In genomic region chr12:52042818-52043336, GRCm38 (mm10) we compare ENCODE assay signal across 10 mouse cellular contexts. TPM values are rescaled to one million over a fixed set of nuclear protein-coding genes. Genes with fewer than 3 reads are reported as not detected.
DNase-seq lines count a peak whose midpoint lies in the region; ATAC-seq lines count a peak whose summit lies in the region.
"Had no signal": no experiment of that assay in that cellular context is flagged by ENCODE, and none has a peak within 500 bp of the region (broad histone marks: within the 10 kb centered on the region; RNA-seq: fewer than 3 reads in every experiment).

No protein-coding gene starts in this region.

- H3K4me2 ChIP-seq in heart, embryonic 16.5 days (ENCODE audit: low read depth, low read length), result no peak overlapping the region
- H3K4me2 ChIP-seq in heart, embryonic 11.5 days, result no peak overlapping the region
- H3K4me2 ChIP-seq in midbrain, embryonic 14.5 days (ENCODE audit: low read length), result no peak overlapping the region
- no peak overlapping the region for H3K4me2 ChIP-seq in midbrain, embryonic 11.5 days

- H3K27me3 ChIP-seq in heart, embryonic 16.5 days (ENCODE audit: control insufficient read depth, insufficient read depth, low read length), result no peaks in the 10 kb centered on the region
- H3K27me3 ChIP-seq in heart, embryonic 11.5 days (ENCODE audit: control insufficient read depth, insufficient read depth, low read length), result no peaks in the 10 kb centered on the region
- H3K27me3 ChIP-seq in midbrain, embryonic 14.5 days (ENCODE audit: control insufficient read depth, insufficient read depth, low read length), result no peaks in the 10 kb centered on the region
- no peaks in the 10 kb centered on the region for H3K27me3 ChIP-seq in midbrain, embryonic 11.5 days (ENCODE audit: control insufficient read depth, insufficient read depth, low read length)

- H3K4me1 ChIP-seq in heart, embryonic 16.5 days (ENCODE audit: control insufficient read depth, insufficient read depth, low read length), result peaks cover 6% of the 10 kb centered on the region; the same call in 1 of the 2 replicates
- no peaks in the 10 kb centered on the region for H3K4me1 ChIP-seq in heart, embryonic 11.5 days (ENCODE audit: control insufficient read depth, insufficient read depth, low read length)
- no peaks in the 10 kb centered on the region for H3K4me1 ChIP-seq in midbrain, embryonic 14.5 days (ENCODE audit: control insufficient read depth, insufficient read depth, low read length)
- H3K4me1 ChIP-seq in midbrain, embryonic 11.5 days (ENCODE audit: control insufficient read depth, insufficient read depth, low read length), result no peaks in the 10 kb centered on the region

- peak; percentile 33 for DNase-seq in midbrain, embryonic 14.5 days
- DNase-seq in midbrain, embryonic 11.5 days (ENCODE audit: low spot score, missing footprints), result no peak
- peak; percentile 58 for DNase-seq in adrenal gland, postnatal 14 days
- peak; percentile 6 for DNase-seq in naive thymus-derived CD4-positive, alpha-beta T cell, adult 2 months (ENCODE audit: low read depth)
- DNase-seq in thymus, postnatal 36 days, result no peak
- DNase-seq: liver had no signal

- H3K36me3 ChIP-seq in heart, embryonic 16.5 days (ENCODE audit: control insufficient read depth, insufficient read depth), result no peaks in the 10 kb centered on the region
- H3K36me3 ChIP-seq in heart, embryonic 11.5 days (ENCODE audit: control insufficient read depth, insufficient read depth, low read length), result no peaks in the 10 kb centered on the region
- no peaks in the 10 kb centered on the region for H3K36me3 ChIP-seq in midbrain, embryonic 14.5 days (ENCODE audit: control insufficient read depth, insufficient read depth, low read length)
- H3K36me3 ChIP-seq in midbrain, embryonic 11.5 days (ENCODE audit: control insufficient read depth, insufficient read depth, low read length), result no peaks in the 10 kb centered on the region

- H3K9me3 ChIP-seq in heart, embryonic 16.5 days (replicated peaks; ENCODE audit: control insufficient read depth, low read length), result no peaks in the 10 kb centered on the region
- no peaks in the 10 kb centered on the region for H3K9me3 ChIP-seq in heart, embryonic 11.5 days (replicated peaks; ENCODE audit: control insufficient read depth, low read length)
- no peaks in the 10 kb centered on the region for H3K9me3 ChIP-seq in midbrain, embryonic 14.5 days (ENCODE audit: control insufficient read depth, low read length)
- no peaks in the 10 kb centered on the region for H3K9me3 ChIP-seq in midbrain, embryonic 11.5 days (ENCODE audit: control insufficient read depth, low read length)

- 33% methylated on average over 10 of the region's 10 CpGs for WGBS in heart, embryonic 16.5 days
- WGBS in heart, embryonic 11.5 days (ENCODE audit: insufficient replicate concordance), result 60% methylated on average over 10 of the region's 10 CpGs
- WGBS in midbrain, embryonic 14.5 days, result 77% methylated on average over 10 of the region's 10 CpGs
- 82% methylated on average over 10 of the region's 10 CpGs for WGBS in midbrain, embryonic 11.5 days

- H3K9ac ChIP-seq in heart, embryonic 16.5 days (ENCODE audit: low read length), result no peak overlapping the region
- no peak overlapping the region for H3K9ac ChIP-seq in heart, embryonic 11.5 days (ENCODE audit: low read depth, low read length)
- H3K9ac ChIP-seq in midbrain, embryonic 14.5 days (replicated peaks; ENCODE audit: low read length), result no peak overlapping the region
- no peak overlapping the region for H3K9ac ChIP-seq in midbrain, embryonic 11.5 days (ENCODE audit: low read length)

- ATAC-seq in heart, embryonic 16.5 days (replicated peaks; ENCODE audit: extremely low read depth, insufficient read depth, low FRiP score), result peak; percentile 60; the same call in 1 of the 2 replicates
- ATAC-seq in heart, embryonic 11.5 days (replicated peaks; ENCODE audit: insufficient number of reproducible peaks, low FRiP score, low TSS enrichment), result no peak
- no peak for ATAC-seq in midbrain, embryonic 14.5 days (ENCODE audit: low FRiP score, low TSS enrichment)
- ATAC-seq in midbrain, embryonic 11.5 days (ENCODE audit: low FRiP score), result no peak
- no peak for ATAC-seq in megakaryocyte-erythroid progenitor cell, adult 5-6 weeks (replicated peaks; ENCODE audit: low FRiP score, low TSS enrichment, poor library complexity, severe bottlenecking)

- H3K27ac ChIP-seq in heart, embryonic 16.5 days (ENCODE audit: low read length), result no peak overlapping the region
- H3K27ac ChIP-seq in heart, embryonic 11.5 days (ENCODE audit: low read depth, low read length), result no peak overlapping the region
- H3K27ac ChIP-seq in midbrain, embryonic 14.5 days (replicated peaks; ENCODE audit: low read depth, low read length), result no peak overlapping the region
- no peak overlapping the region for H3K27ac ChIP-seq in midbrain, embryonic 11.5 days (ENCODE audit: low read depth, low read length)

- H3K4me3 ChIP-seq in heart, embryonic 16.5 days (ENCODE audit: low read length), result no peak overlapping the region
- no peak overlapping the region for H3K4me3 ChIP-seq in heart, embryonic 11.5 days (ENCODE audit: low read depth, low read length)
- H3K4me3 ChIP-seq in midbrain, embryonic 14.5 days (replicated peaks; ENCODE audit: low read depth, low read length), result no peak overlapping the region
- no peak overlapping the region for H3K4me3 ChIP-seq in midbrain, embryonic 11.5 days (ENCODE audit: low read depth, low read length)

RNA-seq across cellular contexts. Expression of gene Gpr33, which starts 15.0 kb away (rescaled TPM):
- not detected in 2 replicates for polyA plus RNA-seq in heart, embryonic 16.5 days (2015; fragmentation: Nextera tagmentation; extraction: Ambion mirVana)
- polyA plus RNA-seq in heart, embryonic 11.5 days (2014; fragmentation: Nextera tagmentation; extraction: Ambion mirVana), result not detected in 2 replicates
- polyA plus RNA-seq in midbrain, embryonic 14.5 days (2014; fragmentation: Nextera tagmentation; extraction: Ambion mirVana), result not detected in 2 replicates
- polyA plus RNA-seq in midbrain, embryonic 11.5 days (2014; fragmentation: Nextera tagmentation; extraction: Ambion mirVana), result not detected in 2 replicates
- not detected in 2 replicates for total RNA-seq in adrenal gland, postnatal 14 days (2021)
- not detected in 2 replicates for total RNA-seq in megakaryocyte-erythroid progenitor cell, adult 5-6 weeks (2014; fragmentation: Nextera tagmentation)
- not detected in 2 replicates for total RNA-seq in megakaryocyte-erythroid progenitor cell, adult 5-6 weeks (2017)
- total RNA-seq: ES-E14 had no signal

RNA-seq across cellular contexts. Expression of gene Dtd2, which starts 36.6 kb away (rescaled TPM):
- polyA plus RNA-seq in heart, embryonic 16.5 days (2015; fragmentation: Nextera tagmentation; extraction: Ambion mirVana), result 15.0 and 15.8 TPM in 2 replicates
- 20.2 and 20.9 TPM in 2 replicates for polyA plus RNA-seq in heart, embryonic 11.5 days (2014; fragmentation: Nextera tagmentation; extraction: Ambion mirVana)
- polyA plus RNA-seq in midbrain, embryonic 14.5 days (2014; fragmentation: Nextera tagmentation; extraction: Ambion mirVana), result 21.2 and 21.4 TPM in 2 replicates
- polyA plus RNA-seq in midbrain, embryonic 11.5 days (2014; fragmentation: Nextera tagmentation; extraction: Ambion mirVana), result 24.1 and 27.4 TPM in 2 replicates
- total RNA-seq in adrenal gland, postnatal 14 days (2021), result 16.5 and 18.4 TPM in 2 replicates
- 8.5 and 9.8 TPM in 2 replicates for total RNA-seq in megakaryocyte-erythroid progenitor cell, adult 5-6 weeks (2014; fragmentation: Nextera tagmentation)
- total RNA-seq in megakaryocyte-erythroid progenitor cell, adult 5-6 weeks (2017), result 15.4 and 29.9 TPM in 2 replicates

RNA-seq across cellular contexts. Expression of gene Nubpl, which starts 54.7 kb away (rescaled TPM):
- 9.5 and 10.6 TPM in 2 replicates for polyA plus RNA-seq in heart, embryonic 16.5 days (2015; fragmentation: Nextera tagmentation; extraction: Ambion mirVana)
- 10.9 and 11.7 TPM in 2 replicates for polyA plus RNA-seq in heart, embryonic 11.5 days (2014; fragmentation: Nextera tagmentation; extraction: Ambion mirVana)
- polyA plus RNA-seq in midbrain, embryonic 14.5 days (2014; fragmentation: Nextera tagmentation; extraction: Ambion mirVana), result 7.8 and 8.3 TPM in 2 replicates
- polyA plus RNA-seq in midbrain, embryonic 11.5 days (2014; fragmentation: Nextera tagmentation; extraction: Ambion mirVana), result 12.6 and 14.2 TPM in 2 replicates
- 12.8 and 14.7 TPM in 2 replicates for total RNA-seq in adrenal gland, postnatal 14 days (2021)
- 7.5 and 8.8 TPM in 2 replicates for total RNA-seq in megakaryocyte-erythroid progenitor cell, adult 5-6 weeks (2014; fragmentation: Nextera tagmentation)
- total RNA-seq in megakaryocyte-erythroid progenitor cell, adult 5-6 weeks (2017), result 5.2 and 9.4 TPM in 2 replicates

Comparison
In these comparisons a context has a peak if more than half of its experiments do, and no peak if none do; other contexts are left out.
1. DNase-seq: peak in midbrain, embryonic 14.5 days (single experiment), adrenal gland, postnatal 14 days (single experiment) and naive thymus-derived CD4-positive, alpha-beta T cell, adult 2 months (single experiment); none in midbrain, embryonic 11.5 days (single experiment) and thymus, postnatal 36 days (0 of 2).